Mouse (Mus musculus): ENCODE measurements around the gene Riiad1.

Gene Riiad1

DNA sequence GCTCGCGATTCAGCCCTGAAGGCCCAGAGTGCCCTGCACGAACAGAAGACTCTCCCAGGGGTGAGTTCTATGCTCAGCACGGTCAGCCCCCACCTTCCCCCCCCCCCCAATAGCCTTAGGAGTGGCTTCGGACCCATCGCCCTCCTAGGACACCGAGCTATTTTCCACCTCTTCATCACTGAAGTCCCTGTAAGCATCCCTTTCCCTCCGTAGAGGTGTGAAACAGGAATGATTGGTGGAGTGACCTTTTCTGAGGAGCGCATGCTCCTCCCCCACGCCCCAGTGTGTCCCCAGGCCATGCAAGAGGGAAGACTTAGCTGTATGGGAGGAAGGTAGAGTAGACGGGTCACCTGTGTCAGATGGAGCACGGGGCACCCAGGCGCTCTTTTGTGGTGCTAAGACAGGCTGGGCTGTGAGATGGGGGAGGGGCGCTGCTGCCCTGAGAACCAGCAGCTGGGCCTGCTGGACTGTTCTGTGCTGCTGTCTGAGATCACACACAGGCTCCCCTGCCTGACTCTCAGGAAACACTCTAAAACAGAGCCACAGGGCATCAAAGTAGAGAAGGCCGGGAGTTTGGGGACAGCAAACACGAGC, at the start of gene Riiad1:
Gene Riiad1 (minus strand): TSS at position 51 of the 594 bp plus-strand sequence.
- no peak for DNase-seq (ENCODE audit: low spot score in 2 of 2)

DNA sequence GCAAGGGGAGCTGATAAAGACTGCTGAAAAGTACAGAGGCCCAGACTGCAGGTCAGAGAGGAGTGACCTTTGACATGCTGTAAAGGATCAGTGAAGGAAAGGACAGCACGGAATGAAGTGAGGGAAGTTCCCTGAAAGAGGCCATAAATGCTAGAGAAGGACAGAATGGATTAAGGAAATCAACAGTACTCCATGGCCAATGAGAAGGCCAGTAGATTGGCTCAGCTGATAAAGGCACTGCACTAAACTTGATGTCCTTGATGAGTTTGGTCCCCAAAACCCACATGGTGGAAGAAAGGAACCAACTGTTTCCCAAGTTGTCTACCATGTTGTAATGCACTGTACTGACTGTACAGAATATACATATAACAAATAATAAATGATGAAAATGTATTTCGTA, 46.6 kb upstream of the Riiad1 start:
- no peak for DNase-seq (ENCODE audit: low spot score in 2 of 2)

DNA sequence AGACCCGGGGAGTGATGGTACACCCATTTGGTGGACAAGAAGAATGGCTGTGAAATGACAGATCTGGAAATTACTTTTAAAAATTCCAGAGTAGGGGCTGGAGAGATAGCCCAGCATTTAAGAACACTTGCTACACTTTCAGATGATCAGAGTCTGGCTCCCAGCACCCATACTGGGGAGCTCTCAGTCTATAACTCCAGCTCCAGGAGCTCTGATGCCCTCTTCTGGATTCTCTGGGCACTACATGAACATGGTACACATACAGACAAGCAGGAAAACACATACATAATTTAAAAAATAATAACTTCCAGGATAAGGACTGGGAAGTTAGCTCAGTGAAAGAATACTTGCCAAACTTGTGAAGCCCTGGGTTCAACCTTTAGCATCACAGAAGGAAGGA, 26.5 kb upstream of the Riiad1 start:
- no peak for DNase-seq (ENCODE audit: low spot score in 2 of 2)

DNA sequence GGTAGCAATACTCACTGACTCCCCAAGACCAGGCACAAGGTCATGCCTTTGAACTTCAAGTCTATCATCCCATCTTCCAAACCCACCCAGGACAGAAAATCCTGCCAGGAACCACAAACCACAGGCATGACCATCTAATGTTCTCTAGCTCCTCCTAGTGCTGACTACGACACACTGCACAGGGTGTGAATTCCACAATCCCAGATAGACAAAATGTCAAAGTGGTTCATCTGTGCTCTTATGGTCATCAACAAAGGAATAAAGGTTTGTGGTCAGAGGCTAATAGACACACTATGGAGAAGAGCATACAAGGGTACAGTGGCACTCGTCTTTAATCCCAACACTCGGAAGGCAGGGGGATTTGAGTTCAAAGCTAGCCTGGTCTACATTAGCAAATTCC, 22.1 kb upstream of the Riiad1 start:
- DNase-seq (ENCODE audit: low spot score in 2 of 2), result no peak

DNA sequence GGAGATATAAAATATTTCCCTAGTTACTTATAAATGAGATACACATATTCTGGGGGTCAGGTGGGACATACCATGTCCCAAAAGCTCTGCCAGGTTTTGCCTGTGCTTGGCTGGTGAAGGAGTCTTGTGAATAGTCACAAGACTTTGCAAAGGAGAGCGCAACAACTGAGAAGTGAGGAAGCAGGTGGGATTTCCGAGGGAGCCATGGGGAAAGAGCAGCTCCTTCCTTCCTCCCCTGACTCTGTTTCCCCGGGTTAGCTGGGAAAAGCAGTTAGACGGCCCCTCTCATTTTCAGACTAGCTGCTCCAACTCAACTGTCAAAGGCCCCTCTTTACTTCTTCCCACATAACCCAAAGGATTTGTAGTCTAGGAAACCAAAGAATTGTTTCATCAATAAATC, 17.0 kb upstream of the Riiad1 start:
- DNase-seq (ENCODE audit: low spot score in 2 of 2), result no peak

DNA sequence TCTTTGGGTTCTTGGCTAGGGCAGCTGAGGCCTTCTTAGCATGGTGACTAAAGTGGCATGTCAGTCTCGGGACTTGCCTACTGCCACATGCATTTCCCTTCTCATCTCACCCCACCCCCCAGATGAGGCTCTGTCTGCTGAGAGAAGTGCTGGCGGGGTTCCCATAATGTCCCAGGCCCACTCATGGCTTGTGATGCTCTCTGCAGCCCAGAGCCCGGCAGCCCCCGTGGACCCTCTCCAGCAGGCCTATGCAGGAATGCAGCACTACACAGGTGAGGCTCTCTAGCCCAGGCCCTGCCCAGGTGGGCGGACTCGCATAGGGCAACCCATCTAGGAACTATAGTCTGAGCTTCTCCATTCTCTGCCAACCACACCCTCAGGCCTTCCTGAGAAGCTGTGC, 7.4 kb upstream of the Riiad1 start:
- no peak for DNase-seq (ENCODE audit: low spot score in 2 of 2)

DNA sequence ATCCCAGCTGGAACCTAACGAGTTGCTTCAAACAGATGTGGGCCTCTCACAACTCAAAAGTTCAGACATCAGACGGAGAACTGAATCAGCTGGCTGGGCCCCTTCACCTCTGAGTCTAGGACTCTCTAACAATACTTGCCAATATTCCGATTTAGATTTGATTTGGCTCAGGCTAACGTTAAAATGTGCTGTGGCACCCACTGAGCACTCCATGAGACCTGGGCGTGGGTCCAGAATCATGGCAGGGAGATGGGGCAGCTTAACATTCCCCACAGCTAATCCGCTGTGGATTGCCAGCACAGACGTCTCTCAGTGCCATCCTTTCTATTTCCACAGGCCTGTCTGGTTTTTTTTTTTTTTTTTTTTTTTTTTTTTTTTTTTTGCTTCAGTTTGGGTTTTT, 5.8 kb upstream of the Riiad1 start:
- no peak for DNase-seq (ENCODE audit: low spot score in 2 of 2)

DNA sequence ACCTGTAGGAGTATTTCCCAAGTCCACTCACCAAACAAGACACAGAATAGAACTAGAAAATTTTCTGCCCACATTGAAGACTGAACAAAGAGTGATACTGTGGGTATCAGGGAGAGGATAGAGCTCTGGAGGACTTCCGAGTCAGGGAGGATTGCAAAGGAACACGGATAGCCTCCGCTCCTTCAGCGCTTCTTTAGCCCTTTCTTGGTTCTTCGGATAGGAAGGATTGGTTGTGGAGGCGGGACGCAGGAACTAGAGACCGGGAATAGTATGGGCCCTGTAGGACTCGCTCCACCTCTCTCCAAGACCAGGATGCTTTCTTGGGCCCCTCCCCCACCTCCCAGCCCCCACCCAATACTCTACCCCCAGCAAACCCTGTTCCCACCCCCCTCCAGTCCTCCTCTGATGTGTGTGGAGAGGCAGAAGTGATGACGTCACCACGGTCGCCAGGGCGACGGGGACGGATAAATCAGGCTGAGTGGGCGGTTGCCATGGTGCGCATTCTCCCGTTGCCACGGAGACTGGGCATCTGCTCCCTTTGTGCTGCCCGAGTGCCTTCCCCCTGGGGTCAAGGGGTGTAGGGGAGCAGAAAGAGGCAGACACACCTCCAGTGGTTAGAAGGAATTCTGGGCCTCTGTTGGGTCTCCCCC, 3.8 kb upstream of the Riiad1 start:
- DNase-seq (ENCODE audit: low spot score in 2 of 2), result peak; percentile 93 to 95

DNA sequence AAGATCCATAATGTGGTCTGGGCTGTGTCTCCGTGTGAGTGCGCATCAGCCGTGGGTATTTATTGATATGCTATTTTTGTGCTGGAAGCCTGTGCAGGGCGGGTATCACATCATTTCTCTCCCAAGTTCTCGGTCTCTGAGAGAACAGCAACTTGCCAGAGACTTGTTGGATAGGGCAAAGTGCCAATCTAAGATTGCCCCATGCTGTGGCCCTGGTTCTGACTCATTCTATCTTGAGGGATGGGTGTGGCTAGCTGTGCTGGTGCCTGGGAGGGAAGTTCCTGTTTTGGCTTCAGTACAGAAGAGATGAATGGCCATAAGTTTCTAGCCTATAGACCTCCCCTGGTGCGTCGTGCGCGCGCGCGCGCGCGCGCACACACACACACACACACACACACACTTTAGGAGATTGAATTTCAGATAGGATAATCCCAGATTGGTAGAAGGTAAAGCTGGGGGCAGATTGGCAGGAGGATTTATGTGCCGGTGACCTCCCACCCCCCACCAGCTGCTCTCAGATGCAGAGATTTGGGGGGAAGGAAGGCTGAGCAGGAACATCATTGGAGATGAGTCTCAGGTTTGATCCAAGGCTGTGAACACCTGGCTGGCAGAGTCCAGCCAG, 2.7 kb upstream of the Riiad1 start:
- DNase-seq (ENCODE audit: low spot score in 2 of 2), result no peak

DNA sequence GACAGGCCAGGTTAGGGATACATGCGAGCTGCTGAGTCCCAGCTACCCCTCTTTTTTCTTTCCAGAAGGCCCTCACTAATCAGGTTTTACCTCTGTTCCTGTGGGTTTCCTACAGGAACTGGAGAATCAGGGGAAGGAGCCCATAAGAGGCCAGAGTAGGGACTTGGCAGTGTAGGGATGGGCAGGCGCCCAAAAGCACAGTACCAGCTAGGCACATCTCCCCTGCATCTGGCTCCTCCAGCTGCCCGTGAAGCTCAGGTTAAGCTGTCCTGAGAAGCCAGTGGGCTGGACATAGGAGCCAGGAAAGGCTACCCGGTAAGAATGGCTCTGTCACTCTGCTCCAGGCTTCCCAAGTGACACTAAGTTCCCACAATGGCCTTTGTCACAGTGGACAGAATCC, 1.3 kb upstream of the Riiad1 start:
- no peak for DNase-seq (ENCODE audit: low spot score in 2 of 2)

DNA sequence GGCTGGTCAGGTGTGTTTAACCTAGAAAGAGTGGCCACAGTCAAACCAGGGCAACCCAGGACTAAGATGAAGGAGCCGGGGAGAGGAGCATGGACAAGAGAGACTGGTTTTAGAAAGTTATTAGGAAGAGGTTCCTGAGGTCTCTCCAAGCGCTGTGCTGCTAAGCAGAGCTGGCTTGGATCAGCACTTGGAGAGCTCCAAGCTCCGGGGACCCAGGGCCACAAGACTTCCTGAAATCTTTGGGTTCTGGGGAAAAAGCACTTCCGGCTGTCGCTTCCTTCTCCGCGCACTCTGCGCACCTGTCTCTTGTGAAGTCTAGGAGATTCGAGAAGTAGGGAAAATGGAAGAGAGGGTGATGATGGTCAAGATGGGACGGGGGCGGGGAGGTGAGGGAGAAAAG, 577 bp downstream of the Riiad1 start:
- no peak for DNase-seq (ENCODE audit: low spot score in 2 of 2)

DNA sequence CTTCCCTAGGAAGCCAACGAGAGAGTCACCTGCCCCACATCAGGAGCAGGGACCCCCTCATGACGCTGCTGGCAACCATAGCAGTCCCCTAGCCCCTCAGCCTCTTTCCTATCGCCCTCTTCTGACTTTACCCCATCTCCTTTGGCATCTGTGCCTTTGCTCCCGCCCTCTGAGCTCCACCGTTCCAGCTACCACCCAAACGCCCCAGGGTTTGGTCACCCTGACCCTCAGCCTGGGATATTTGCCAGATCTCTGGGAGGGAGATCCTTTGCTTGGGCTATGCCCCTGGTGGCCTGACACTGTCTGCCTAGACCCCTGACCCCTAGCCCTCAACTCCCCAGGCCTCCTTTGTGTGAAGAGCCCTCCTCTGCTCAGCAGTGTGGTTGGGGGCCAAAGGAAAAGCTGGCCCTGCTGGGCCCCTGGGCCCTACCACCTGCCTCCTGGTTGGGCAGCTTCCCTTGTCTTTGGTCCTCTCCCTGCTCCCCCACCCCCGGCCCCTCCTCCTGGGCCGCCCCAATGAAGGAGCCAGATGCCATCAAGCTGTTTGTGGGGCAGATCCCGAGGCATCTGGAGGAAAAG, 1.5 kb downstream of the Riiad1 start:
- no peak for DNase-seq (ENCODE audit: low spot score in 2 of 2)

DNA sequence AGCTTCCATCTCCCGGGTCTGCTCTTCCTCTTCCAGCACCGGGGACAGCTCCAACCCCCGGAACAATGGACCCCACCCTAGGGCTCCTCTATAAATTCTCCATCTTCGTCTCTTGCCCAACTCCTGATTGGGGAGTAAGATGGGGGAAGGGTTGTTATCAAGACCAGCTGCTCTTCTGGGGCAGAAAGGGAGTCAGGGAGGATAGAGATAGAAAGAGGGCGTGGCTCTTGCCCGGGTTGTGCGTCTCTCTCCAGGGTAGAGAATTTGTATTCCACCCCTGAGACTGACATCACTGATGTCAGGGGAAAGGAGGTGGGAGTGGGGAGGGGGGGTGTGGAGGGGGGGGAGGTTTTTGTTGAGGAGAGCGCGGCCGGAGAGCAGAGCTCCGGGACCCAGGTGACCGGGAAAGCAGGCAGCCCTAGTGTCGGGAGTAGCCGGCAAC, 2.1 kb downstream of the Riiad1 start, which contains the start of gene Celf3:
Gene Celf3 (plus strand): TSS at position 315 of the 442 bp plus-strand sequence.
- DNase-seq (ENCODE audit: low spot score in 2 of 2), result no peak

DNA sequence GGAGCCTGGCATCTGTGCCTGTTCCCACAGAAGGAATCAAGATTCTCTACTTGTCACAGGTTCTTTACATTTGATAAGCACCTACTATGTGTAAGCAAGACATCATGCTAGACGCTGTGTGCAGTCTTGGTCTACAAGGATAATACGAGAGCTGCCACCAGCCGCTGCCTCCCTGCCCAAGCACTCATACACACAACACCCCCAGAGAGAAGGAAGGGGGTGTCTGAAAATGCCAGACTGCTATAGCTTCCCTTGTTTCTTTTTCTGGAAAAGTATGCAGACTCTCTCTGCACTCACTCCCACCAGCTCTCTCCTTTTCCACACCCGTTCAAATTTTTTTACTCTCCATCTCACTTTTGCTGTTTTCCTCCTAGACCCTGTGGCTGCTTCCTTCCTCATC, 2.7 kb downstream of the Riiad1 start:
- no peak for DNase-seq (ENCODE audit: low spot score in 2 of 2)

DNA sequence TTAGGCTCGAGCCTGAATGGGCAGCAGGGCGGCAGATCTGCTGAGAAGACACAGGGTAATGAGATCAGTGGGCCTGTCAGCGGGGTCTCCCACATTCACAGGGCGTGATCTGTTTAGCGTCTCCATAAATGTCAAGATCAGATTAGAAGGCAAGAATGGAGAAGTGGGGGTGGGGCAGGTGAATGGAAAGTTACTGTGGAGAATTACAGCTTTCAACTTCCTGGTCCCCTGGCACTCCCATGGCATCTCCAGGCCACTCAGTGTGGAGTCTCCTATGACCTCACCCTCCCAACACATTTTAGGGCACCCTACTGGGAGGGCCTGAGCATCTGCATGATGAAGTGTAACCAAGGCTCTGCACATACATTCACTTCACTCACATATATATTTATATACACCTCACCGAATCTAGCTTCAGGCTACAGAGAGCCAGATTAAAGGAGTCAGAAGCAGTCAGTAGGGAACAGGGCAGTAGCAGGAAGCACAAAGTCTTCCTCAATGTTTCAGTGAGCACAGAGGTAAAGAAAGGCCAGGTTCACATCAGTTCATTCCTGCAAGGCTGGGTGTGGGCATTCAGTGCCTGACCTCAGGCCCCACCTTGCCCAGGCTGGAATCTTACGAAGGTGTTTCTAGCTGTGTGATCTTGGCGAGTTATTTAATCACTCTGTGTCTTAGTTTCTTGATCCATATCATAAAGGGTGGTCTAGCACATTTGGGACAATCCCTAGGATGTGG, 3.7 kb downstream of the Riiad1 start:
- DNase-seq (ENCODE audit: low spot score in 2 of 2), result no peak

DNA sequence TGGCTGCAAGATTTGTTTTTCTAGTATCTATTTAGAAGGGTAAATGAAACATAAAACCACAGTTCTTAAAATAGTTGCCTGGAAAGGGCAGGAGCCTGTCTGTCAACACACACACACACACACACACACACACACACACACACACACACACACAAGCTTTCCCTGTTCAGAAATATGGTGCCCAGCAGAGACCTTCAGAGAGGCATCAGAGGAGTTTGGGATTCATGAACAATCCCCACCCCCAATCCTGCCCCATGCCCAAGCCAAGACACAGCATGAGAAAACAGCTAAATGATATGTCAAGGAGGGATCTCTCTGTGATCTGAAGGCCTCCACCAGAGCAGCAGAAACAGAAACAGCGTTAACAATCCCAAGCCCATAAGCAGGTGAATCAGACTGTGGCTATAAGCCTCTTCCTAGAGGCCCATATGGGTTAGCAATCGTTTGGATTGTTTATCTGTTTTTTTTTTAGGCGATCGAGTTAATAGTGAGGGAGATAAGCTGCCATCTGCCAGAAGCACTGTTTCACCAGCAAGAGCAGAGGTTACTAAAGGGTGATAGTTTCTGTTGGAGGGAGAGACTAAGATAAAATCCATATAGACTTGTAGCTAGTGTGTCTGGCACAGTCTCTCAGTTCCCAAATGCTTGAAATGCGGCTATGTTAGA, 6.4 kb downstream of the Riiad1 start:
- DNase-seq (ENCODE audit: low spot score in 2 of 2), result no peak

DNA sequence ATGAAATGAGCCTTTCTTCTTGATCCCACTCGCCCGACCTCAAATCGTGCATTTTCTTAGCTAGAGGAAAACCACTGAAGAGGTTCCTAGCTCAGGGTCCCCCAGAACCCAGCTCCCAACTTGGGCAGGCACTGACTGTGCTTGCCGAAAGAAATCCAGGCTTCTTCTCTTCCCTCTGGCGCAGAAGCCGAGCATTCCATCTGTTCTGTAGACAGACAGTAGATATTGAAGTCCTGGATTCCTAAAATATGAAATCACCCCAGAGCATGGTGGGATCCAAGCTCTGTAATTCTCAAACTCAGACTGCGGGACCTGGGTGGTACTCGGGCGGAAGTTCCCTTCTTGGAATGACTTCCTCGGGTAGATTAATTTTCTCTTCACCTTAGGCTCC, 7.0 kb downstream of the Riiad1 start:
- no peak for DNase-seq (ENCODE audit: low spot score in 2 of 2)

DNA sequence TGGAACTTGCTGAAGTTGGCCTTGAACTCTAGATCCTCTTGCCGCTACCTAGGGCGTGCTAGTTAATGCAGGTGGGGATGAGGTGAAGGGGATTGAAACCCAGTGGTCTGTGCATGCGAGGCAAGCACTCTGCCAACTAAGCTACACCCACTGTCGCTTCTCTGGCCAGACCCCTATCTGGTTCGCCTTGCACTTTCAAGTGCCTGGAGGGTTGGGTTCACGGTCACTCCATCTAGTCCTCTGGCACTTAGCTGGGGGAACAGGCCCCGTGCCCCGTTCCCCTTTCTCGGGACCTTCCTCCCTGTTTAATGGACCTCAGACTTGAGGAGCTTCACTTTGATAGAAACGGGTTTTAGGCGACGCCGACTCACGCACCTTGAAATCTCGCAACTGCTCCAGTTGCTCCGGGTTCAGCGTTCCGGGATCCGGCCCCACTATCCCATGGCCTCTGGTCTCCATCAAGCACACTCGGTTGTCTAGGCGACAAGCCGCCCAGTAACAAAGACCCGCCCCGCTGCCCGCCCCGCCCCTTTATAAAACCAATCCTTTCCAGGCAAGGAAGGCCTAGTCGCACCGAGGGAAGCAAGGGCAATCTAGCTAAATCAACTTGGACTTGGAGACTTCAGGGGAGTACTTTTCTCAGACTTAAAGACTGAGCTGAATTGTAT, 7.6 kb downstream of the Riiad1 start:
- DNase-seq (ENCODE audit: low spot score in 2 of 2), result no peak

DNA sequence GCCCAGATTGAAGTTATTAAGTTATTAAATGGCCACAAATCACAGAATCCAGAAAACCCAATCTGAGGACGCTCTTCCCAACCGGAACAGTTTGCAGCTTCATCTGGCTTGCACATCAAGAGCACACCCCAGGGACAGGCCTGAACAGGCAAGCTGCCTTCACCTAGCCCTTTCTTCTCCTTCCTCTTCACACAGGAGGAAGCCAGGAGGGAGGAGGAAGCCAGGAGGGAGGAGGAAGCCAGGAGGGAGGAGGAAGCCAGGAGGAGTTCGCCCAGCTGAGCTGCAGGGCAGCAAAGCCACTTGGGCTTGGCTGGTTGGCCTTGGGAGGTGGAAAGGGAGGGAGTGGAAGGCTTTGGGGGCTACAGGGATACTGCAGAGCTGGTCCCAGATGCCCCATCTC, 11.2 kb downstream of the Riiad1 start:
- no peak for DNase-seq (ENCODE audit: low spot score in 2 of 2)

DNA sequence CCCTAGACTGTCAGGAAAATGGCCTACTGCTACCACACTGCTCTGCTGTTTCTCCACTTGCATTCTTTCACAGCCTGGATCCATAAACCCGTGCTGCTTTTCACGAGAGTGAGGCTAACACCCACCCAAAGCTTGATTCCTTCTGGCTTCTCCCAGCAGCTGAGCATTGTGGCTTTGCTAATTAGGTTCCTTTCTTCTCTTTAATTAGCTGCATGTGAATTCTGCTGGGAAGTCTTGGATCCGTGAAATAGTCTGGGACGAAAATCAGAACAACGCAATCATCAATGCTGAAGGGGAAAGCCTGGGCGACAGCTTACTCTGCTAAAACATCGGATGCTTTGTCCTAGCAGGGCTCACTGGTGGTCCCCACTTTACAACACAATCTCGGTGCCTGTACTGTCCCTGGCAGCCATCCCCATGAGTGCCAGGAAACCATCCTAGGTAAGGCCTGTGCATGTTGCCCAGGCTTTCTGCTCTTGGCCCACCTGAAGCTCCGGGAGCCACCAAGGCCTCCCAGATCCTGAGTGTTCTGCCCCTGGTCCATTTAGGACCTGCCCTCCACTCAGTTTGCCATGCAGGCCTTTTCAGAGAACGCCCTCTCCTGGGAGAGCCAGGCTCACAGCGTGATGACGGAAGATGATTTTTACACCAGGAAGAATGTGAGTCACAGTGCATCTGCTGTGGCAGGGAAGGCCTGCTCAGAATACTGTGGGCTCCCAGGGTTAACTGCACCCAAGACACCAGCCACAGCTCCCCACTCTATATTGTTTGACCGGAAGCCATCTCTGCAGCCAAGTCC, 14.3 kb downstream of the Riiad1 start:
- peak; percentile 53 to 65 for DNase-seq (ENCODE audit: low spot score in 2 of 2)
